Mouse (Mus musculus) heart, embryonic 16.5 days (tissue): Measurements from ENCODE around the gene Olfr1402. TPM values are rescaled to one million over a fixed set of nuclear protein-coding genes. Genes with fewer than 3 reads are reported as not detected.

Experiments used
- polyA plus RNA-seq: library from polyadenylated mRNA; unstranded; fragments of >200 nt; fragmentation: Nextera tagmentation; extraction: Ambion mirVana; gene quantifications from 2 replicates; pipeline ENCODE4 v1.2.1, GENCODE M21; 2015

Olfr1402 gene
- polyA plus RNA-seq, 1 experiment from 2014 or later, result not detected

Other genes with a start within 250 kb of the Olfr1402 start
- gene Bcl9, start 124.1 kb downstream of the Olfr1402 start, polyA plus RNA-seq, result 29.9 and 31.4 TPM in 2 replicates
- 14.4 and 16.1 TPM in 2 replicates for gene Chd1l, start 188.2 kb upstream of the Olfr1402 start, polyA plus RNA-seq
- 4.5 and 5.9 TPM in 2 replicates for gene Fmo5, start 206.8 kb upstream of the Olfr1402 start, polyA plus RNA-seq
- gene Prkab2, start 236.2 kb upstream of the Olfr1402 start, polyA plus RNA-seq, result 15.4 and 15.5 TPM in 2 replicates